Mouse (Mus musculus): ENCODE data around the gene Dbi.

DNA sequence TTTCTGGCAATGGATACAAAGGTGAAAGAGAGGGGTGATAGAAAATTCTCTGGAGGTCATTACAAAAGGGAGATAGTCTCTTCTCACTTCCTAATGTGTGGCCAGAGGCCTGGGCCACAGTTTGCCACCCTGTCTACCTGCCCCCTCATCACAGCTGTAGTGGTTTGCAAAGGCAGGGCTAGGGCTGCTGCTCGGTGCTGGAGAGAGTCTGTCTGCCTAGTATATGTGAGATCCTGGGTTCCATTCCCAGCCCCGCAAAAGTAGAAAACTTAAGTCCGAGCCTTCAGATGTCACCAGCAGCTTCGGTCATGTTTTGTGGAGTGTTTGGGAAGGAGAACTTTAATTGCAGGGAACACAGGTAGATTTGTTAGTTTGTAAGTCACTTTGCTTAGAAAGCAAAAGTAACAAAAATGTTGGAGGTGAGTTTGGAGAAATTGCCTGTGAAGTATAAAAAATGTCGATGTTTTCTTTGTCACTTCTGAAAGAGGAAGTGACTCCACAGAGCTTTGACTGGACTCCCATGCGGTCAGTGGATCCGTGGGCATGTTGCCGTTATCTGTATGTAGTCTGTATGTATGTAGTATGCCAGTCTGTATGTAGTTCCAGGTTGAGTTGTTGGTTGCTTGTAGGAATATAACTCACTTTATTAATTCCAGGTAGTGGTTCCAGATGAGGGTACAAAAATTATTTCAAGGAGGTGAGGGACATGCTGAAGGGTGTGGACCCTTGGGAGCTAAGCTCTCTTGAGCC, 1.9 kb upstream of the Dbi start:
- TF ChIP-seq POLR2A (IDR thresholded peaks at IDR 0.05; ENCODE audit: borderline replicate concordance, insufficient read depth, low read length) = no peak
- no peak for TF ChIP-seq CTCF (IDR thresholded peaks at IDR 0.05; ENCODE audit: borderline replicate concordance, insufficient read depth, low read depth, low read length)
